Mouse (Mus musculus) megakaryocyte, embryonic 14.5 days (primary cell): ENCODE measurements around the gene Slc2a4. TPM values are rescaled to one million over a fixed set of nuclear protein-coding genes. Genes with fewer than 3 reads are reported as not detected.
A peak's percentile ranks its signal among the peaks of the same experiment; 100 is the strongest.

Source experiments
- H3K27me3 ChIP-seq: replicated peaks from 2 replicates; pipeline ENCODE3; 2012; ENCODE audit warnings: inconsistent platforms
- H3K36me3 ChIP-seq: replicated peaks from 2 replicates; pipeline ENCODE3; 2012; ENCODE audit warnings: low read length, inconsistent platforms, mixed read lengths
- H3K4me1 ChIP-seq: 2 replicates; pipeline ENCODE4 v1.6.1; 2012; ENCODE audit warnings: inconsistent platforms
- H3K4me3 ChIP-seq: replicated peaks from 2 replicates; pipeline ENCODE3; 2012; ENCODE audit warnings: moderate library complexity, mild to moderate bottlenecking, inconsistent platforms
- H3K9me3 ChIP-seq: 2 replicates; pipeline ENCODE4 v1.6.1; 2012; ENCODE audit warnings: inconsistent platforms
- FLI1 ChIP-seq: IDR thresholded peaks from 2 replicates; pipeline ENCODE4 v1.6.1; 2012; ENCODE audit warnings: low read length, inconsistent platforms, mixed read lengths
- GATA1 ChIP-seq: IDR thresholded peaks from 3 replicates; pipeline ENCODE4 v1.6.1; 2012; ENCODE audit warnings: mixed read lengths, low read length, inconsistent platforms, borderline replicate concordance
- polyA plus RNA-seq: library from polyadenylated mRNA; stranded (reverse); fragments of >175 nt; gene quantifications from 2 replicates; pipeline ENCODE4 v1.2.3, GENCODE M21; 2012; ENCODE audit warnings: low replicate concordance; ENCODE audit not compliant: insufficient read depth

Gene Slc2a4
- polyA plus RNA-seq, 1 experiment, result not detected

GRCm38 (mm10) chr11:69904311-69904710 is 43.7 kb downstream of the Slc2a4 start:
- H3K27me3 ChIP-seq, result no peaks in the 10 kb centered on the region
- no peaks in the 10 kb centered on the region for H3K9me3 ChIP-seq
- no peak overlapping the region for H3K4me3 ChIP-seq
- H3K36me3 ChIP-seq, result peaks cover 63% of the 10 kb centered on the region
- H3K4me1 ChIP-seq, result peaks cover 39% of the 10 kb centered on the region
- TF ChIP-seq GATA1, result no peak
- no peak for TF ChIP-seq FLI1

DNA sequence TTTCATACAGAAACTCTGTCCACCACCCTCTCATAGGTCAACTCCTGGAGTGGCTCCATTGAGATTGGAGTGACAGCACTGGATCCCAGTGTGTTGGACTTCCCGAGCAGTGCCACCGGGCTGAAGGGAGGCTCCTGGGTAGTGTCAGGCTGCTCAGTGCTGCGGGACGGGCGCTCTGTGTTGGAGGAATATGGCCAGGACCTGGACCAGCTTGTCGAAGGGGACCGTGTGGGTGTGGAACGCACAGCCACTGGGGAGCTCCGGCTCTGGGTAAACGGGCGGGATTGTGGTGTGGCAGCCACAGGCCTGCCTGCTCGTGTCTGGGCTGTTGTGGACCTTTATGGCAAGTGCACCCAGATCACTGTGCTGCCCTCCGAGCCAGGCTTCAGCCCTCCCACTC is 45.0 kb downstream of the Slc2a4 start:
- TF ChIP-seq FLI1, result no peak
- no peak for TF ChIP-seq GATA1
- H3K4me1 ChIP-seq, result peaks cover 52% of the 10 kb centered on the region
- no peaks in the 10 kb centered on the region for H3K9me3 ChIP-seq
- peaks cover 50% of the 10 kb centered on the region for H3K36me3 ChIP-seq
- peak overlapping the region; percentile 97 for H3K4me3 ChIP-seq
- H3K27me3 ChIP-seq, result no peaks in the 10 kb centered on the region

- H3K36me3 ChIP-seq, result peaks cover 40% of the 10 kb centered on the region
- TF ChIP-seq GATA1 (no peak), FLI1 (no peak)
- H3K4me3 ChIP-seq, result peak overlapping the region; percentile 97
- no peaks in the 10 kb centered on the region for H3K9me3 ChIP-seq
- H3K4me1 ChIP-seq, result peaks cover 55% of the 10 kb centered on the region
- no peaks in the 10 kb centered on the region for H3K27me3 ChIP-seq
Measured at GRCm38 (mm10) chr11:69901993-69902392, 46.0 kb downstream of the Slc2a4 start.

DNA sequence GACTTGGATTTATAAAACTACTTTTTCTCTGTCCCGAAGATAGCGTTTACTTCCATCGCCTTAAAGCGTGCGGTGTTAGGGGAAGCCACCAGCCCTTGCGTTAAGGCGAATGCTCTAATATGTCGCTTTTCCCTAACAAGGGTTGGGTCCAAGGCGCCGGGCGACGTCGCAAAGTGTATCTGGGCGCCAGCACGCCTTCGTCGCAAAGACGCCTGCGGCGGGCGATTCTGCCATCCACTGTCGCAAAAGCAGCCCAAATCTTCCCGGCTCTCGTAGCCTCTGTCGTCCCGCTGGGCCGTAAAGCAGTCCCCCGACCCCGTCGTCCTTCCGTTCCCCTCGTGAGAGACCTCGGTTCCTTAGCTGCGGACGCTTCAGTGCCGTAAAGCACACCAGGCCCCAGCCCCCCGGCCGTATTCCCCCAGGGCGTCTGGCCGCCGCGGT is 46.6 kb downstream of the Slc2a4 start:
- H3K27me3 ChIP-seq, result no peaks in the 10 kb centered on the region
- TF ChIP-seq GATA1, result no peak
- TF ChIP-seq FLI1, result no peak
- no peaks in the 10 kb centered on the region for H3K9me3 ChIP-seq
- H3K36me3 ChIP-seq, result peaks cover 34% of the 10 kb centered on the region
- H3K4me3 ChIP-seq, result peak overlapping the region; percentile 97
- H3K4me1 ChIP-seq, result peaks cover 55% of the 10 kb centered on the region

DNA sequence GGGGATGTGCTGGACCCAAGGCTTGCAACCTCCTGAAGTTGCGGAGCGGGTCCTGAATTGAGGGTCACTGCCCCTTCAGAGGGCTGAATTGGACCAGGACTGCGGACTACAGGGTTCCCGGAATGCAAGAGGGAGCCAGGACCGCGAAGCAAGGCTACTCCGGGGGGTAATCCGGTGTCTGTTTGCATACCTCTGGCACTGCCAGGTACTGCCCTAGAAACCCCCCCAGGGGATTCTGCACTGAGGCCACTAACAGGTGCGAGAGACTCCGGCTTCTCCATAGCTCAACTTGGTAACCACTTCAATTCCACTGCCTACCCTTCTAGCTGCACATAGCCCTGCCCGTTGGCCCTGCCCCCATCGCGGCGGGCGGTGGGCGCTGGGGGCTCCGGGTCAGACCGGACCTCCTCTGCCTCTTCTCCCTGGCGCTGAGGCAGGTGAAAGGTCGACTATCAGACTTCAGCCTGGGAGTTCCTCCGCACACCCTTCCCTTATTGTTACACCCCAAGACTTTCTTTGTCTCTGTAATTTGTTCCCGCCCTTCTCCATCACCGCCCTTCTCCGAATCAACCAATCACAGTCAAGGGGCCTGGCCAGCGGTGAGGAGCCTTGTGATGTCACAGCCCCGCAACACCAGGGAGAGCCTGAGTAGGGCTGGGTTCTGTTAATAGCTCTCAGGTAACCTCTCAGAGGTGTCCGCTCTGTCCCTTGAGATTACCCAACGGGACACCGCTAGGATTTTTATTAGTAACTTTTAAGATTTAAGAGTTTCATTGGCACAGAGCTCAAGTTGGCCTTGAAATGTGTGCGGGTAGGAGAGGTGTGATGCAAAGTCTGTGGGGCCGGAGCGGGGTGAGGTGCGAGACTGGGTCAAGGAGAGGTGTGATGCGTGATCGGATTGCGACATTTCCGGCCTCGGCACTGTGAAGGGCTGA is 47.2 kb downstream of the Slc2a4 start, which contains the start of the genes 2810408A11Rik and Neurl4:
Gene 2810408A11Rik, minus strand, starts transcription at position 517 of the 935 bp plus-strand sequence.
Gene Neurl4, plus strand, starts transcription at position 602 of the 935 bp plus-strand sequence.
- no peak for TF ChIP-seq FLI1
- TF ChIP-seq GATA1, result no peak
- Histone ChIP-seq H3K4me3 (peak within 1 kb of the TSS; percentile 97), H3K27me3 (no peaks in the 10 kb centered on the region), H3K36me3 (peaks cover 27% of the 10 kb centered on the region), H3K9me3 (no peaks in the 10 kb centered on the region), H3K4me1 (peaks cover 58% of the 10 kb centered on the region)

DNA sequence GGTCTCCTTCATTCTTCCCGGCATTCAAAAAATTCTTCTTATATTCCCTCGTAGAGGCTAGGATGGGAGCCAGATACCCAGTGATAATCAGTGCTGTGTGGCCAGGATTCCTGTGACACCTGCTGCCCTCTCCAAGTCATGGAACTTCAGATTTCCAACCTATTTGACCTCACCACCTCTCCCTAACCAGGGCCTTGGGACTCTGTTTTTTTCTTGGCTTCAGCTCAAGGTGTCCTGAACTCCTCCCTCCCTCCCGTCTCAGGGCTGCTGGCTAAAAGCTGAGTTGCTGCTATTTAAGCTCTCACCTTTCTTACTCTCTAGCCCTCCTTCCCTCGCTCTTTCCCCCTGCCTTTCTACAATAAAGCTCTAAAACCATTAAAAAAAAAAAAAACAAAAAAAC is 48.1 kb downstream of the Slc2a4 start:
- Histone ChIP-seq H3K27me3 (no peaks in the 10 kb centered on the region), H3K4me3 (no peak overlapping the region), H3K4me1 (peaks cover 67% of the 10 kb centered on the region), H3K36me3 (peaks cover 19% of the 10 kb centered on the region), H3K9me3 (no peaks in the 10 kb centered on the region)
- TF ChIP-seq GATA1, result no peak
- TF ChIP-seq FLI1, result no peak

- Histone ChIP-seq H3K36me3 (peaks cover 6% of the 10 kb centered on the region), H3K9me3 (no peaks in the 10 kb centered on the region), H3K4me1 (peaks cover 79% of the 10 kb centered on the region), H3K4me3 (peak within 1 kb of the TSS; percentile 88), H3K27me3 (no peaks in the 10 kb centered on the region)
- TF ChIP-seq FLI1, result no peak
- TF ChIP-seq GATA1, result no peak
Measured at GRCm38 (mm10) chr11:69895291-69895690, 52.7 kb downstream of the Slc2a4 start, which contains the start of gene Acap1. Gene Acap1, minus strand, starts transcription at chr11:69895539.

- Histone ChIP-seq H3K4me3 (peak overlapping the region; percentile 88), H3K27me3 (no peaks in the 10 kb centered on the region), H3K9me3 (no peaks in the 10 kb centered on the region), H3K36me3 (peaks cover 12% of the 10 kb centered on the region), H3K4me1 (peaks cover 78% of the 10 kb centered on the region)
- TF ChIP-seq GATA1 (no peak), FLI1 (no peak)
Measured at GRCm38 (mm10) chr11:69894671-69895070, 53.3 kb downstream of the Slc2a4 start.

Other genes with a start within 250 kb of the Slc2a4 start
- 36.5 and 129 TPM in 2 replicates for gene Polr2a, start 189.6 kb downstream of the Slc2a4 start, polyA plus RNA-seq
- gene Slc35g3, start 186.2 kb downstream of the Slc2a4 start, polyA plus RNA-seq, result not detected in 2 replicates
- gene Zbtb4, start 182.3 kb downstream of the Slc2a4 start, polyA plus RNA-seq, result 1.9 and 3.9 TPM in 2 replicates
- gene Chrnb1, start 152.2 kb downstream of the Slc2a4 start, polyA plus RNA-seq, result not detected in 2 replicates
- gene Fgf11, start 146.3 kb downstream of the Slc2a4 start, polyA plus RNA-seq, result 0.64 TPM in 1 of 2 replicates, not detected in the other
- not detected in 2 replicates for gene Tmem102, start 142.6 kb downstream of the Slc2a4 start, polyA plus RNA-seq
- gene Gm39566, start 132.9 kb downstream of the Slc2a4 start, polyA plus RNA-seq, result not detected in 2 replicates
- not detected in 2 replicates for gene Spem2, start 129.7 kb downstream of the Slc2a4 start, polyA plus RNA-seq
- gene Spem1, start 126.0 kb downstream of the Slc2a4 start, polyA plus RNA-seq, result not detected in 2 replicates
- 4.9 and 17.7 TPM in 2 replicates for gene Nlgn2, start 110.4 kb downstream of the Slc2a4 start, polyA plus RNA-seq
- gene Tmem256, start 109.7 kb downstream of the Slc2a4 start, polyA plus RNA-seq, result 742 and 1,105 TPM in 2 replicates
- 41.3 and 79.4 TPM in 2 replicates for gene Plscr3, start 101.8 kb downstream of the Slc2a4 start, polyA plus RNA-seq
- not detected in 2 replicates for gene Tnk1, start 89.5 kb downstream of the Slc2a4 start, polyA plus RNA-seq
- not detected in 2 replicates for gene Tmem95, start 70.2 kb downstream of the Slc2a4 start, polyA plus RNA-seq
- 0.98 TPM in 1 of 2 replicates, not detected in the other for gene Kctd11, start 66.8 kb downstream of the Slc2a4 start, polyA plus RNA-seq
- 47.6 and 58.4 TPM in 2 replicates for gene Acap1, start 52.6 kb downstream of the Slc2a4 start, polyA plus RNA-seq
- 0.25 TPM in 1 of 2 replicates, not detected in the other for gene 2810408A11Rik, start 47.2 kb downstream of the Slc2a4 start, polyA plus RNA-seq
- 17.6 and 26.8 TPM in 2 replicates for gene Neurl4, start 47.1 kb downstream of the Slc2a4 start, polyA plus RNA-seq
- gene Gps2, start 34.3 kb downstream of the Slc2a4 start, polyA plus RNA-seq, result 116 and 124 TPM in 2 replicates
- 2,079 and 2,119 TPM in 2 replicates for gene Eif5a, start 26.2 kb downstream of the Slc2a4 start, polyA plus RNA-seq
- gene Ybx2, start 12.4 kb downstream of the Slc2a4 start, polyA plus RNA-seq, result 0.75 TPM in 1 of 2 replicates, not detected in the other
- gene Cldn7, start 16.6 kb upstream of the Slc2a4 start, polyA plus RNA-seq, result not detected in 2 replicates
- gene Ctdnep1, start 33.0 kb upstream of the Slc2a4 start, polyA plus RNA-seq, result 289 and 291 TPM in 2 replicates
- 11.0 TPM in 1 of 2 replicates, not detected in the other for gene Elp5, start 34.3 kb upstream of the Slc2a4 start, polyA plus RNA-seq
- 495 and 977 TPM in 2 replicates for gene Gabarap, start 43.0 kb upstream of the Slc2a4 start, polyA plus RNA-seq
- 24.1 and 85.6 TPM in 2 replicates for gene Phf23, start 47.6 kb upstream of the Slc2a4 start, polyA plus RNA-seq
- gene Dvl2, start 52.4 kb upstream of the Slc2a4 start, polyA plus RNA-seq, result 28.6 and 64.4 TPM in 2 replicates
- gene Acadvl, start 67.2 kb upstream of the Slc2a4 start, polyA plus RNA-seq, result 12.7 and 34.2 TPM in 2 replicates
- gene Dlg4, start 68.8 kb upstream of the Slc2a4 start, polyA plus RNA-seq, result 16.1 and 22.0 TPM in 2 replicates
- gene Asgr1, start 105.9 kb upstream of the Slc2a4 start, polyA plus RNA-seq, result 0.36 TPM in 1 of 2 replicates, not detected in the other
- 0.09 TPM in 1 of 2 replicates, not detected in the other for gene Asgr2, start 144.5 kb upstream of the Slc2a4 start, polyA plus RNA-seq
- gene Mgl2, start 182.1 kb upstream of the Slc2a4 start, polyA plus RNA-seq, result not detected in 2 replicates
- gene Clec10a, start 208.0 kb upstream of the Slc2a4 start, polyA plus RNA-seq, result 0.93 TPM in 1 of 2 replicates, not detected in the other